Mouse (Mus musculus): Measurements from ENCODE around the gene Trappc5.

Gene Trappc5

GRCm38 (mm10) chr8:3676131-3676992 is at the start of gene Trappc5:
TSS of gene Trappc5 (plus strand) at chr8:3676299.
- peak; percentile 94 to 97 for DNase-seq

- no peak for DNase-seq
These were observed 49.1 kb upstream of the Trappc5 start for GRCm38 (mm10) chr8:3626971-3627370.

DNA sequence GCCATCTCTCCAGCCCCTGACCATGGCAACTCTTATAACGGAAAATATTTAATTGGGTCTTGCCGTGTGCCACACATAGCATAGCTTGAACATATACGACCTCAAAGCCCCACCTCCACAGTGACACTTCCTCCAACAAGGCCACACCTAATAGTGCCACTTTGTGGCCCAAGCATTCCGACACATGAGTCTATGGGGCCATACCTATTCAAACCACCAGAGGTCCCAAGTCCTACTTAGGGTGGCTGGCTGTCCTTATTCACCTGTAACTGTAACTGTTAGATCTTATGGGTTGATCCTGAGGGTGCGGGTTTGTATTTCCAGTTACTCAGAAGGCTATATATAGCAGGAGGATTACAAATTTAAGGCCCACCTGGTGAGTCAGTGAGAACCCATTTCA is 48.1 kb upstream of the Trappc5 start:
- DNase-seq: peak; percentile 44 to 56

- DNase-seq: peak; percentile 83 to 90
These were observed 45.2 kb upstream of the Trappc5 start, which contains the start of gene Stxbp2 for GRCm38 (mm10) chr8:3630647-3631477. TSS of gene Stxbp2 (plus strand) at chr8:3630955.

DNA sequence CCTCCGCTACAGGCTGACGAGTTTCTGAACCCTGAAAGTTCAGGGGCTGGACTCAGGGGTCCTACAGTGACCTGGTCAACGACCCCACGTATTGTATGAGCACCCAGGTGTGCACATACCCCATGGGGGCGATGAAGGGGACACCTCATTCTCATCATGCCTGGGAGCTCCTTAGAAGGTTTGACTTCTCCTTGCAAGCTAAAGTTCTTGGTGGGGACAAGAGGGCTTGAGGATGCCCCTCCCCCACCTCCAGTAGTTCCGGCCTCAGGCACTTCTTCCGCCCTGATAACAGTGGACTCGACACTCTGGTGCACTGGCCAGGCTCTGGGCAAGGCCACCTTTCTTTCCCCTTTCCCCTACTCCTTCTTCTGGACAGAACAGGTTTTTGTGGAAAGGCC is 44.6 kb upstream of the Trappc5 start:
- DNase-seq: peak; percentile 42 to 61

DNA sequence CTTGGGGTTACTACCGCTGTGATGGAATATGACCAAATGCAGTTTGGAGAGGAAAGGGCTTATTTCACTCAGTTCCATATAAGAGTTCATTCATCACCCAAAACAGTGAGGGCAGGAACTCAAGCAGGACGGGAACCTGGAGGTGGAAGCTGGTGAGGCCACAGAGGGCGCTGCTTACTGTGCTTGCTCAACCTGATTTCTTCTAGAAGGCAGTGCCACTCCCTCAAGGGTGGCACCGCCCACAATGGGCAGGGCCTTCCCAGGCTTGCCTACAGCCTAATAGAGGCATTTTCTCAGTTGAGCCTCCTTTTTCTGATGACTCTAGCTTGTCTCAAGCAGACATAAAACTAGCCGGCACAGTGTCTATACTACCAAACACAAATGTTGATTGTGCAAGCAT is 30.3 kb upstream of the Trappc5 start:
- DNase-seq: peak; percentile 61 to 76

DNA sequence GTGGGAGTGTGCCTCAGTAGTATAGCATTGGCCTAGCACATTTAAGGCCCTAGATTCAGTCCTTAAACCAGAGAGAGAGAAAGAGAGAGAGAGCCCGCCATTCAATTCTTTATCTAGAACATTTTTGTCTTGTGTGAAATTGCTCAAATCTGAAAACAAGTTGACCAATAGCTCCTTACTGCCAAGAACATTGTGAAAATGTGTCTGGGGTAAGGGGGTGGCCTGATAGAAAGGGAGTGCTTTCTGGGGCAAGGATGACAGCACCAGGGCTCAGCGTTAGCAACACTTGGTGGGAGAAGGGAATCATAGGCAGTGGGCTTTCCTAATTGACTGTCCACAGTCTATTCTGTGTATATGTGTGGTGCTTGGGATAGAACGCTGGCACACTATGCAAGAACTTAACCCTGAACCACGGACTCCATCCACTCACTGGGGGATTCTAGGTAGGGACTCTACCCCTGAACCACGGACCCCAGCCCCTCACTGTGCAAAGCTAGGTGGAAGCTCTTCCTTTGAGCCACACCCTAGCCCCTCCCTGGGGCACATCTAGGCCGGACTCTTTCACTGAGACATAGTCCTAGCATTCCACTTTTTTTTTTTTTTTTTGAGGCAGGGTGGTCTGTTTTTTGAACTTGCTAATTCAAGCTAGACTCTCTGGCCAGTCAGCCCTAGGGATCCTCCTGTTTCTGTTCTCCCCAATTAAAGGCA is 29.1 kb upstream of the Trappc5 start:
- DNase-seq: no peak

GRCm38 (mm10) chr8:3647561-3647960 is 28.5 kb upstream of the Trappc5 start:
- DNase-seq: no peak

- no peak for DNase-seq
These were observed 27.8 kb upstream of the Trappc5 start for GRCm38 (mm10) chr8:3648268-3648667.

DNA sequence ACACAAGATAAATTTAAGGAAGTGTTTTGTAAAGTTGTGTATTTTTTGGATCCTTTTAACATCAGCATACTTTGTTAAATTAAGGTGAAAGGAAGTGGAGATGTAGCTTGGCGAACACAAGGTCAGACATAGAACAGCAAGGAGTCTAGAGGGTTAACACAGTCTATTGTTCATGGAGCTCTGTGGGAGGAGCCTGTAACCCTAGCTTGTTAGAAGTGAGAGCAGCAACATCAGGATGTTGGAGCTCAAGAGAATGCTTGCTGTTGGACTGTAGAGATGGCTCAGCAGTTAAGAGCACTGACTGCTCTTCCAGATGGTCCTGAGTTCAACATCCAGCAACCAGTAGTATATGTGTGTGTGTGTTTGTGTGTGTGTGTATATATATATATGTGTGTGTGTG is 27.1 kb upstream of the Trappc5 start:
- no peak for DNase-seq

DNA sequence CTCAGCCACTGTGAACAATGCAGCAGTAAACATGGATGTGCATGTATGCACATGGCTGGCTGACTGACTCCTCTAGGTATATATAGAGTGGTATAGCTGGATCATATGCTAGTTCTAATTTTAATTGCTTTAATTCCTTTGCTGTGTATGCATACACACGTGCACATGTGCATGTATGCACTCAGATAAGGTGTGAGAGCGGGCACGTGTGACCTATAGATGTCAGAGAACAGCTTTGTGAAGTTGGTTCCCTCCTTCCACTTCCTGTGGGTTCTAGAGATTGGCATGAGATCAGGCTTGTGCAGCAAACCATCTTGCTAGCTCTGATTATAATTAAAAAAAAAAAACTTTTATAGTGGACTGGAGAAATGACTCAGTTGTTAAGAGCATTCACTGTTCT is 23.3 kb upstream of the Trappc5 start:
- DNase-seq: no peak

GRCm38 (mm10) chr8:3654726-3655508 is 21.2 kb upstream of the Trappc5 start:
- no peak for DNase-seq

- no peak for DNase-seq
These were observed 20.6 kb upstream of the Trappc5 start, which contains the start of gene Retn for GRCm38 (mm10) chr8:3655526-3655925. TSS of gene Retn (plus strand) at chr8:3655770.

DNA sequence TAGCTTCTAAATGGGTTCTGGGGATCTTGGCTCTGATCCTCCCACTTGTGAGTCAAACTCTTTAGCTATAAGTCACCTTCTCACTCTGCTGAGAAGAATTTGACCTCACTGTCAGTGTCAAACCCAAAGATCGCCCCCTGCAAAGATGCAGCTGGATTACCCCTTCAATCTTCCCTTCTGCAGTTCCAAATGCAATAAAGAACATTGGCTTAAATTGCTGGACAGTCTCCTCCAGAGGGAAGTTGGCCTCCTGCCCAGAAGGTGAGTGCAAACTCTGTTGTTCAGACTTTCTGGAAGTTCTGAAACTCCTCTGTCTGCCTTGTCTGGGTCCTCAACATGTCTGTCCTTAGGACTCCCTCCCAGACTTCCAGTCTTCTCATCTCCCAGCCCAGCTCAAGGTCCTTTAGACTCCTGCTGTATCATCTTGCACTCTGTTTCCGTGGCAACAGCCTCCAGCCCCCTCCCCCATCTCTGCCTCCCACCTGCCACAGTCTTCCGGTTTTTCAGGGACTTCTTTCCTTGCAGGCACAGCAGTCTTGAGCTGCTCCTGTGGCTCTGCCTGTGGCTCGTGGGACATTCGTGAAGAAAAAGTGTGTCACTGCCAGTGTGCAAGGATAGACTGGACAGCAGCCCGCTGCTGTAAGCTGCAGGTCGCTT is 19.2 kb upstream of the Trappc5 start:
- peak in 1 of 2 experiments; percentile 18 for DNase-seq

- no peak for DNase-seq
These were observed 15.2 kb upstream of the Trappc5 start for GRCm38 (mm10) chr8:3660889-3661288.

DNA sequence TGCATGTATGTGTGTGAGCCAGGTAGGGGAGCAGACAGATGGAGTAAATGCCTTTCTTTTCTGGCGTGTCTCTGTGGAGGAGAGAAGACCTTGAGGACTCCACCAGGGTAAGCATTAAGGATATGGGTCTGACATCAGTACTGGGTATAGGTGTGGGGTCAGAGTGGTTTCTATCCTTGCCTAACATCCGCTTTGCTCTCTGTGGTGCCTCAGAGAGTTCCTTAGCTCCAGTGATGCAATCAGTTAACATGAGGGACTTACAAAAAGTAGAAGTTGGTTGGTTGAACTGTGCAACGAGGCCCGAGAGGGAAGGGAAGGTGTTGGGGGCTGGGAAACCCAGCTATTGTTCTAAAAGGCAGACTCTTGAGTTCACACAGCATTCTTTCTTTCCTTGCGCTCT is 11.7 kb upstream of the Trappc5 start:
- no peak for DNase-seq

- DNase-seq: no peak
These were observed 10.6 kb upstream of the Trappc5 start, which contains the start of gene Mcemp1 for GRCm38 (mm10) chr8:3665507-3665906. TSS of gene Mcemp1 (plus strand) at chr8:3665754.

- DNase-seq: no peak
These were observed 5.7 kb upstream of the Trappc5 start for GRCm38 (mm10) chr8:3670388-3670787.

- peak; percentile 90 for DNase-seq
These were observed 4.1 kb upstream of the Trappc5 start, which contains the start of gene Fcor for GRCm38 (mm10) chr8:3671980-3672491. TSS of gene Fcor (minus strand) at chr8:3672362.

DNA sequence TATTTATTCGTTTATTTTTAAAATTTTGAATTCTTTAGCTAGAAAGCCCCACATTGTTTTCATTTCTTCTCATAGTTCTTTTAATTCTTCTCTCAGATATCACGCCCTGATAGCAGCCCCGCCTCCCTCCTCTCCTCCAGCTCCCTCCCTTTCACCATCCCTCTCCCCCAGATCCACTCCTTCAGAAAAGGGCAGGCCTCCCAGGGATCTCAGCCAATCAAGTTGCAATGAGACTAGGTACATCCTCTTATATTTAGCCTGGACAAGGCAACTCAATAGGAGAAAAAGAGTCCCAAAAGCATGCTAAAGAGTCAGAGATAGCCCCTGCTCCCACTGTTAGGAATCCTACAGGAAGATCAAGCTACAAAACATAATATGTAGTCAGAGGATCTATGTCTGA is 1.4 kb upstream of the Trappc5 start:
- DNase-seq: no peak

DNA sequence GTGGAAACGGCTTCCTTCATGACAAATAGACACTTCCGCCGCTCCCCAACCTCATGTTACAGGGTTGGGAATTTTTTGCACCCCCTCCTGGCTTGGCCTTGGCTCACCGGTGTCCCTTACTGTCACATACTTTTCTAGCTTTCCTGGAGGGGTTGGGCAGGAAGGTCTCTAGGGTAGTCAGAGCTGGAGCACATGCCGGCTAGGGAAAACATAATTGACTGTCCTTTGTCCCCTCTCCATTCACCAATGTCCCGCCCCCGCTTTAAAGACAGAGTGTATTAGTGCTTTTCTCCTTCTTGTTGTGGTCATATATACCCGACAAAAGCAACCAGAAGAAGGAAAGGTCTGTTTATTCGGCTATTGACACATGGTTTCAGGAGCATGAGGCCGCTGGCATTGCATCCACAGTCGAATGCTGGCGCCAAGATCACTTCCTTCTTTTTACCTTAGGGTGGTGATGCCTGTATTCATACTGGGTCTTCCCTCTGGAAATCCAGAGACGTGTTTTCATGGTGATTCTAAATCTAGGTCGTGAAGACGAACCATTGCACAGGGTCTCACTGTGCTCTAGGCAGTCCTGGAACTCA is 987 bp downstream of the Trappc5 start:
- DNase-seq: peak in 1 of 2 experiments; percentile 34
